Mouse (Mus musculus) thymus, adult 2 months (tissue): Measurements from ENCODE around the gene Foxn4. TPM values are rescaled to one million over a fixed set of nuclear protein-coding genes. Genes with fewer than 3 reads are reported as not detected.

Experiments used
- DNase-seq: peaks from one replicate; pipeline ENCODE4 v3.0.0; 2021
- H3K27ac ChIP-seq: fragments of 200-500 bp; 2 replicates; pipeline ENCODE4 v1.5.1; 2012; ENCODE audit warnings: low read length, control low read depth; ENCODE audit not compliant: control insufficient read depth, insufficient read depth
- H3K27me3 ChIP-seq: fragments of 200-500 bp; 2 replicates; pipeline ENCODE4 v1.6.1; 2012; ENCODE audit warnings: mild to moderate bottlenecking, low read length, moderate library complexity, mixed read lengths; ENCODE audit not compliant: control insufficient read depth, insufficient read depth
- H3K36me3 ChIP-seq: fragments of 200-500 bp; 2 replicates; pipeline ENCODE4 v1.6.1; 2012; ENCODE audit warnings: mild to moderate bottlenecking, low read length, moderate library complexity; ENCODE audit not compliant: control insufficient read depth, insufficient read depth
- H3K4me1 ChIP-seq: fragments of 200-500 bp; replicated peaks from 2 replicates; pipeline ENCODE4 v1.6.1; 2012; ENCODE audit warnings: low read length; ENCODE audit not compliant: control insufficient read depth, insufficient read depth
- H3K4me3 ChIP-seq: fragments of 200-500 bp; 2 replicates; pipeline ENCODE4 v1.5.1; 2012; ENCODE audit warnings: mild to moderate bottlenecking, low read length, control low read depth, moderate library complexity; ENCODE audit not compliant: control insufficient read depth, insufficient read depth
- CTCF ChIP-seq: fragments of 200-500 bp; IDR thresholded peaks from 2 replicates; pipeline ENCODE4 v1.5.1; 2012; ENCODE audit warnings: mild to moderate bottlenecking, control low read depth, low read length, moderate library complexity, borderline replicate concordance; ENCODE audit not compliant: control insufficient read depth, poor library complexity, insufficient read depth; ENCODE audit errors: extremely low read depth
- POLR2A ChIP-seq: fragments of 200-500 bp; IDR thresholded peaks from 2 replicates; pipeline ENCODE4 v1.6.1; 2012; ENCODE audit warnings: mild to moderate bottlenecking, low read length, control low read depth, moderate library complexity; ENCODE audit not compliant: control insufficient read depth, poor library complexity, insufficient read depth; ENCODE audit errors: extremely low read depth
- WGBS: fragments of 180-500 bp; shearing (Covaris S2); methylation state at CpG from one replicate; pipeline ENCODE4 v1.1.7; 2018; 5-methylcytosine and 5-hydroxymethylcytosine counted together
- polyA plus RNA-seq: library from polyadenylated mRNA; depleted of rRNA; stranded (reverse); fragments of >200 nt; gene quantifications from 2 replicates; pipeline ENCODE4 v1.2.3, GENCODE M21; 2012

Foxn4 gene
- polyA plus RNA-seq, 1 experiment: 0.20 TPM

DNA sequence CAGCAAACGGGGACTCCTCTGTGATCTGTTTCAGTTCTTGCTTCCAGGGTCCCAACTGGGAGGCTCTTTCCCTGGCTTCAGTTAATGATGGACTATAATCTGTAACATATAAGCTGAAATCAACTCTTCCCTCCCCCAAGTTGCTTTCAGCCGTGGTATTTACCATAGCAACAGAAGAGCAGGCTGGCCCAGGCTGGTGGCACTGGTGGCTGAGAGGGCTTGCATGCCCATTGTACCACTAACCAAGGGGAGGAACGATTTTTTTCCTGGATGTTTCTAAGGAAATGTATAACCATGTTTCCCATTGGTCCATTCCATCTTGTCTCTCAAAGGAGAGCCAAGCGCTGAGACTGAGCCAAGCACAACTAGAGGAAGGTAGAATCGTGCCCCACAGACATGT, 14.8 kb upstream of the Foxn4 start:
- H3K27me3 ChIP-seq: no peaks in the 10 kb centered on the region; the same call in 1 of the 2 replicates
- WGBS: 82% methylated on average over 5 of the region's 5 CpGs

GRCm38 (mm10) chr5:114286872-114287571, 13.4 kb upstream of the Foxn4 start:
- DNase-seq: no peak
- Histone ChIP-seq H3K27ac (no peak overlapping the region), H3K4me3 (no peak overlapping the region), H3K4me1 (no peaks in the 10 kb centered on the region), H3K36me3 (no peaks in the 10 kb centered on the region), H3K27me3 (no peaks in the 10 kb centered on the region; the same call in 1 of the 2 replicates)
- TF ChIP-seq POLR2A (no peak), CTCF (no peak)
- 87% methylated on average over 16 of the region's 16 CpGs for WGBS

More for the DNA sequence above, 14.8 kb upstream of the Foxn4 start:
- H3K36me3 ChIP-seq: no peaks in the 10 kb centered on the region
- no peak for TF ChIP-seq CTCF
- no peak for TF ChIP-seq POLR2A
- H3K27ac ChIP-seq: no peak overlapping the region
- no peaks in the 10 kb centered on the region for H3K4me1 ChIP-seq
- H3K4me3 ChIP-seq: no peak overlapping the region
- DNase-seq: no peak

GRCm38 (mm10) chr5:114286102-114286501, 12.5 kb upstream of the Foxn4 start:
- H3K36me3 ChIP-seq: no peaks in the 10 kb centered on the region
- TF ChIP-seq POLR2A (no peak), CTCF (peak; percentile 55; the same call in 1 of the 2 replicates)
- no peaks in the 10 kb centered on the region; the same call in 1 of the 2 replicates for H3K27me3 ChIP-seq
- no peak for DNase-seq
- no peak overlapping the region for H3K4me3 ChIP-seq
- no peak overlapping the region for H3K27ac ChIP-seq
- H3K4me1 ChIP-seq: no peaks in the 10 kb centered on the region
- WGBS: 81% methylated on average over 4 of the region's 4 CpGs

- H3K4me3 ChIP-seq: no peak overlapping the region
- no peaks in the 10 kb centered on the region for H3K4me1 ChIP-seq
- H3K27ac ChIP-seq: no peak overlapping the region
- DNase-seq: no peak
- TF ChIP-seq CTCF: no peak
- TF ChIP-seq POLR2A: no peak
- WGBS: 97% methylated on average over 3 of the region's 3 CpGs
- H3K36me3 ChIP-seq: no peaks in the 10 kb centered on the region
- H3K27me3 ChIP-seq: no peaks in the 10 kb centered on the region; the same call in 1 of the 2 replicates
Observed at GRCm38 (mm10) chr5:114285398-114285700, 11.7 kb upstream of the Foxn4 start.

- Histone ChIP-seq H3K27me3 (no peaks in the 10 kb centered on the region; the same call in 1 of the 2 replicates), H3K4me1 (no peaks in the 10 kb centered on the region), H3K36me3 (no peaks in the 10 kb centered on the region), H3K27ac (no peak overlapping the region), H3K4me3 (no peak overlapping the region)
- WGBS: 84% methylated on average over 13 of the region's 13 CpGs
- TF ChIP-seq CTCF (no peak), POLR2A (no peak)
- DNase-seq: no peak
Observed at GRCm38 (mm10) chr5:114284604-114285397, 11.2 kb upstream of the Foxn4 start.

GRCm38 (mm10) chr5:114282346-114282745, 8.7 kb upstream of the Foxn4 start:
- Histone ChIP-seq H3K4me1 (no peaks in the 10 kb centered on the region), H3K27me3 (no peaks in the 10 kb centered on the region), H3K27ac (no peak overlapping the region), H3K36me3 (no peaks in the 10 kb centered on the region), H3K4me3 (no peak overlapping the region)
- 60% methylated on average over 6 of the region's 6 CpGs for WGBS
- no peak for TF ChIP-seq POLR2A
- no peak for TF ChIP-seq CTCF
- DNase-seq: no peak
